Mouse (Mus musculus) megakaryocyte, embryonic 14.5 days (primary cell): Measurements from ENCODE around the gene 6030408B16Rik.

Experiments
- FLI1 ChIP-seq: IDR thresholded peaks from 2 replicates; pipeline ENCODE4 v1.6.1; 2012; ENCODE audit warnings: low read length, inconsistent platforms, mixed read lengths
- GATA1 ChIP-seq: IDR thresholded peaks from 3 replicates; pipeline ENCODE4 v1.6.1; 2012; ENCODE audit warnings: mixed read lengths, low read length, inconsistent platforms, borderline replicate concordance

DNA sequence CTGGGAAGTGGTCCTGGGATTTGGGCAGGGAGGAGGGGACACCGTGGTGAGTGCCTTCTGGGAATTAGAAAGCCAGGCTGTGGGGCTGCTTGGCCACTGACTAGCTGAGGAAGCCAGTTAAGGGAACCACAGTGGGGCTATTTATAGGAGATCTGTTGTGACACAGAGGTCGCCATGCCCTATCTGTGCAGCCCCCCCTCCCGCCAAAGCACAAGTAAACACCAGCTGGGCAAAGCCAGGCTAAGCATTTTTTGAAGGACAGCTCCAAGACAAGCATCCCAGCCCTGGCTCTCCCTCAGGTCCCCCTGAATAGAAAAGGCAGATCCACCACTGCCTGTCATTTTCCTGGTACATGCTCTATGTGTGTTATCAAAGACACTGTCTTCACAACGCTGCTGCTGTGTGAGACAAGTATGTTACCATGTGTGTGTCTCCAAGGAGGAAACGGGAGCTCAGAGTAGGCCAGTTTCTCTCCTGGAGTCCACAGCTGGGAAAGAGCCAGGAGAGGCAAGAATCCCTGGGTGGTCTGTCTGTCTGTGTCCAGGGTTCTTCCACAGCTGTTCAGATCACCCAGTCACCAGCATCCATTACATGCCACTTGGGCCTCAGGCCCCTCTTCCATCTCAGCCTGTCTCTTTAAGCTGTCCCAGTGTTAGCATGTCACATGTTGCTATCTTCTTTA lies 44.8 kb upstream of the 6030408B16Rik start:
- no peak for TF ChIP-seq GATA1
- no peak for TF ChIP-seq FLI1
